Mouse (Mus musculus): Measurements from ENCODE around the gene Ppat.

- TF ChIP-seq HCFC1 (IDR thresholded peaks at IDR 0.05; ENCODE audit: low read depth, low read length) (no peak), CTCF (conservative IDR thresholded peaks at IDR 0.05 in 1 of 2, IDR thresholded peaks at IDR 0.05 in 1 of 2; ENCODE audit: low read depth in 2 of 2, low read length in 2 of 2) (no peak), POLR2AphosphoS2 (IDR thresholded peaks at IDR 0.05; ENCODE audit: low read depth, low read length) (no peak)
These were observed 49.2 kb downstream of the Ppat start for GRCm38 (mm10) chr5:76902131-76902530.
